ENCODE assay signal across 8 mouse cellular contexts in genomic region chr11:36677321-36678056, GRCm38 (mm10).
DNase-seq lines count a peak whose midpoint lies in the region; ATAC-seq and TF ChIP-seq lines count a peak whose summit lies in the region.

No protein-coding gene starts in this region.

- WGBS in neural tube, embryonic 12.5 days: under 1% methylated on average over 23 of the region's 23 CpGs

- H3K4me3 ChIP-seq in embryonic fibroblast, embryonic 13.5 days (ENCODE audit: insufficient read depth, low read length): peak overlapping the region; percentile 58
- peak overlapping the region; percentile 37 for H3K4me3 ChIP-seq in neural tube, embryonic 12.5 days

- intact Hi-C loops in left cerebral cortex, postnatal 36 days (cut with DNase I): loop anchor here (5.0 to 10.0 kb wide), 2 partner anchors 455 to 633 kb away; no protein-coding TSS in a partner anchor

- no peak overlapping the region for H3K27ac ChIP-seq in embryonic fibroblast, embryonic 13.5 days (ENCODE audit: insufficient read depth, low read length)
- H3K27ac ChIP-seq in neural tube, embryonic 12.5 days: peak overlapping the region; percentile 54

- no peak for TF ChIP-seq POLR2A in embryonic fibroblast, embryonic 13.5 days (IDR thresholded peaks at IDR 0.05; ENCODE audit: low read depth, low read length)

- TF ChIP-seq CTCF in embryonic fibroblast, embryonic 13.5 days (IDR thresholded peaks at IDR 0.05; ENCODE audit: borderline replicate concordance, insufficient read depth, low read length): no peak

- H3K36me3 ChIP-seq in neural tube, embryonic 12.5 days: no peaks in the 10 kb centered on the region

- H3K9ac ChIP-seq in neural tube, embryonic 12.5 days: peak overlapping the region; percentile 62

- peak; percentile 93 for ATAC-seq in neural tube, embryonic 12.5 days (ENCODE audit: low FRiP score, low read depth)
- ATAC-seq in megakaryocyte-erythroid progenitor cell, adult 5-6 weeks (replicated peaks; ENCODE audit: low FRiP score, low TSS enrichment, poor library complexity, severe bottlenecking): no peak

- H3K4me2 ChIP-seq in neural tube, embryonic 12.5 days (replicated peaks): peak overlapping the region; percentile 59

- peak; percentile 26 for DNase-seq in NIH3T3 (ENCODE audit: low read depth)
- peak; percentile 92 for DNase-seq in brain, adult 2 months (ENCODE audit: low read depth, low spot score)
- peak; percentile 60 for DNase-seq in hindlimb bud, embryonic 11.5 days (ENCODE audit: extremely low spot score, low read depth, low spot score)
- peak; percentile 61 to 66 for DNase-seq in left cerebral cortex, postnatal 36 days (ENCODE audit: low spot score in 2 of 2)
- no peak for DNase-seq in urinary bladder, postnatal 4 days (ENCODE audit: low spot score in 2 of 2)

- H3K9me3 ChIP-seq in neural tube, embryonic 12.5 days: no peaks in the 10 kb centered on the region

- H3K4me1 ChIP-seq in embryonic fibroblast, embryonic 13.5 days (ENCODE audit: control insufficient read depth, insufficient read depth, low read length): no peaks in the 10 kb centered on the region
- H3K4me1 ChIP-seq in neural tube, embryonic 12.5 days: 0 out of 2 replicates have a peak, but pooled peaks cover 4% of the 10 kb centered on the region

- no peaks in the 10 kb centered on the region for H3K27me3 ChIP-seq in neural tube, embryonic 12.5 days (replicated peaks)

Comparison
In these comparisons a context has a peak if more than half of its experiments do, and no peak if none do; other contexts are left out.
1. DNase-seq: peak in NIH3T3 (single experiment), brain, adult 2 months (single experiment), hindlimb bud, embryonic 11.5 days (single experiment) and left cerebral cortex, postnatal 36 days (2 of 2); none in urinary bladder, postnatal 4 days (0 of 2).